Mouse (Mus musculus): Measurements from ENCODE around the gene Rab11b. TPM values are rescaled to one million over a fixed set of nuclear protein-coding genes. Genes with fewer than 3 reads are reported as not detected.

Rab11b gene
- polyA plus RNA-seq (2012; rRNA removed), result 492 and 498 TPM in 2 replicates

GRCm38 (mm10) chr17:33760255-33761165 is at the start of gene Rab11b:
TSS of gene Rab11b (minus strand) at chr17:33760530.

GRCm38 (mm10) chr17:33781124-33781977 is 21.0 kb upstream of the Rab11b start, which contains the start of gene Angptl4:
TSS of gene Angptl4 (minus strand) at chr17:33781830.

GRCm38 (mm10) chr17:33718384-33718881 is 41.9 kb downstream of the Rab11b start, which contains the start of gene March2:
TSS of gene March2 (minus strand) at chr17:33718670.

Other genes with a start within 250 kb of the Rab11b start
- 120 and 157 TPM in 2 replicates for gene Adamts10, start 236.3 kb downstream of the Rab11b start, polyA plus RNA-seq (2012; rRNA removed)
- 1.8 TPM in 2 replicates for gene Myo1f, start 204.8 kb downstream of the Rab11b start, polyA plus RNA-seq (2012; rRNA removed)
- 119 and 126 TPM in 2 replicates for gene Zfp414, start 131.4 kb downstream of the Rab11b start, polyA plus RNA-seq (2012; rRNA removed)
- gene Pram1, start 122.5 kb downstream of the Rab11b start, polyA plus RNA-seq (2012; rRNA removed), result 0.96 and 1.2 TPM in 2 replicates
- 346 and 372 TPM in 2 replicates for gene Hnrnpm, start 73.7 kb downstream of the Rab11b start, polyA plus RNA-seq (2012; rRNA removed)
- gene March2, start 41.9 kb downstream of the Rab11b start, polyA plus RNA-seq (2012; rRNA removed), result 54.7 and 54.9 TPM in 2 replicates
- 8.6 and 13.8 TPM in 2 replicates for gene Angptl4, start 21.3 kb upstream of the Rab11b start, polyA plus RNA-seq (2012; rRNA removed)
- gene Kank3, start 50.0 kb upstream of the Rab11b start, polyA plus RNA-seq (2012; rRNA removed), result 60.8 and 64.1 TPM in 2 replicates
- 1,052 and 1,113 TPM in 2 replicates for gene Rps28, start 64.0 kb upstream of the Rab11b start, polyA plus RNA-seq (2012; rRNA removed)
- 340 and 356 TPM in 2 replicates for gene Ndufa7, start 64.0 kb upstream of the Rab11b start, polyA plus RNA-seq (2012; rRNA removed)
- gene Cd320, start 82.6 kb upstream of the Rab11b start, polyA plus RNA-seq (2012; rRNA removed), result 41.3 and 46.5 TPM in 2 replicates
- not detected in 2 replicates for gene Gm7029, start 113.3 kb upstream of the Rab11b start, polyA plus RNA-seq (2012; rRNA removed)
- 32.6 and 40.9 TPM in 2 replicates for gene Kifc1, start 130.1 kb upstream of the Rab11b start, polyA plus RNA-seq (2012; rRNA removed)
- gene Platr17, start 144.6 kb upstream of the Rab11b start, polyA plus RNA-seq (2012; rRNA removed), result 0.25 and 0.29 TPM in 2 replicates
- gene Daxx, start 148.9 kb upstream of the Rab11b start, polyA plus RNA-seq (2012; rRNA removed), result 46.3 and 50.1 TPM in 2 replicates
- gene Tapbp, start 155.4 kb upstream of the Rab11b start, polyA plus RNA-seq (2012; rRNA removed), result 13.9 and 20.8 TPM in 2 replicates
- 34.5 and 40.6 TPM in 2 replicates for gene Zbtb22, start 155.4 kb upstream of the Rab11b start, polyA plus RNA-seq (2012; rRNA removed)
- 230 and 252 TPM in 2 replicates for gene Rgl2, start 169.0 kb upstream of the Rab11b start, polyA plus RNA-seq (2012; rRNA removed)
- 113 and 115 TPM in 2 replicates for gene Pfdn6, start 179.8 kb upstream of the Rab11b start, polyA plus RNA-seq (2012; rRNA removed)
- gene Wdr46, start 180.1 kb upstream of the Rab11b start, polyA plus RNA-seq (2012; rRNA removed), result 27.4 and 27.8 TPM in 2 replicates
- gene B3galt4, start 191.0 kb upstream of the Rab11b start, polyA plus RNA-seq (2012; rRNA removed), result 9.3 and 9.5 TPM in 2 replicates
- 63.4 and 64.7 TPM in 2 replicates for gene Vps52, start 195.3 kb upstream of the Rab11b start, polyA plus RNA-seq (2012; rRNA removed)
- 1,006 and 1,081 TPM in 2 replicates for gene Rps18, start 195.5 kb upstream of the Rab11b start, polyA plus RNA-seq (2012; rRNA removed)
- 27.6 and 29.7 TPM in 2 replicates for gene H2-K1, start 239.8 kb upstream of the Rab11b start, polyA plus RNA-seq (2012; rRNA removed)